Mouse (Mus musculus): ENCODE measurements around the gene Nudcd3. TPM values are rescaled to one million over a fixed set of nuclear protein-coding genes. Genes with fewer than 3 reads are reported as not detected.

The Nudcd3 gene
- polyA plus RNA-seq, 2 experiments, result 9.3 to 10.2 TPM

DNA sequence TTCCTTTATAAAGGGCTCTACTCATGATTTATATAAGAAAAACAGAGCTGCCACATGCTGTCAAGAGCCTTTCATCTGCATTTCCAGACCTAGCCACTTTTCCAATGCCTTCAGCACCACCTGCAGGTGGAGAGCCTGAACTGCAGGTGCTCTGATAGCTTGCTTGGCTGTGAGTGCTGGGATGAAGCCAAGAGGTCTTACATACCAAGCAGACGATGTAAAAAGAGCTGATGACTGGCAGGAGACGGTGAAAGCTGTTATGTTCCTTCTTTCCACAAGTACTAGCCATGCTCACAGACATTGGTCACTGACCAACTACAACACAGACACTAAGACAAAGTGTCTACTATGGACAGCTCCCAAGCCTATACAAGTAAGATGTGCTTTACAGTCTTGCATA lies 12.3 kb downstream of the Nudcd3 start:
- H3K36me3 ChIP-seq (replicated peaks; ENCODE audit: control insufficient read depth, insufficient read depth, low read depth), result peaks cover 10% of the 10 kb centered on the region
- no peak for TF ChIP-seq EP300 (IDR thresholded peaks at IDR 0.05; ENCODE audit: low read depth)
- TF ChIP-seq CTCF (IDR thresholded peaks at IDR 0.05; ENCODE audit: low read depth), result peak; percentile 96
- peaks cover 6 to 14% of the 10 kb centered on the region in 2 experiments; a peak in 3 of 4 replicates for H3K4me1 ChIP-seq (replicated peaks; ENCODE audit: control insufficient read depth in 2 of 2, insufficient read depth in 2 of 2, low read length in 1 of 2)
- H3K4me3 ChIP-seq (ENCODE audit: insufficient read depth in 1 of 2, low read depth in 2 of 2, low read length in 2 of 2), result no peak overlapping the region
- no peak overlapping the region for H3K4me2 ChIP-seq (ENCODE audit: low read depth)
- ATAC-seq (ENCODE audit: insufficient read depth), result peak; percentile 32; the same call in 1 of the 2 replicates
- DNase-seq (ENCODE audit: low read depth in 3 of 3, low spot score in 3 of 3), result peak; percentile 46 to 52 (median 48)
- H3K9me3 ChIP-seq (ENCODE audit: control insufficient read depth, low read length), result no peaks in the 10 kb centered on the region
- WGBS (ENCODE audit: insufficient replicate concordance), result 8% methylated on average over 2 of the region's 2 CpGs
- no peak overlapping the region for H3K9ac ChIP-seq (replicated peaks)
- H3K27ac ChIP-seq, result no peak overlapping the region
- no peaks in the 10 kb centered on the region for H3K27me3 ChIP-seq (ENCODE audit: control insufficient read depth, insufficient read depth, low read length)

DNA sequence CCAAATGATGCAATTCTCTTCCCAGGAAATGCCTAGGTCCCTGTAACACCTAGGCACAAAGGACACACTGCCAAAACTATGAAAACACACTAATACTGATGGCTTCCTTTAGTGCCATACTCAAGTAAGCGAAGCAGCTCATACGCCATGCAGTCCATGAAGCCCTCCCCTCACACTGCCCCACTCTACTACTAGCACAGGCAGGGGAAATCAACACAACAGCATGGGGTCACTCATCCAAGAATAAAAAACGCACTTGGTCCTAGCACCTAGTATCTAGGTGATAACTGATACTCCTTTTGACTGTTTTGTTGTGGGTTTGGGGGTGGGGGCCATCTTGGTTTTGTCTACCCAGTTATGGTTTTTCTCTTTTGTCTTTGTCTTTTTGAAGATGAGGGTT lies 12.8 kb downstream of the Nudcd3 start:
- peaks cover 6 to 16% of the 10 kb centered on the region in 2 experiments; a peak in 3 of 4 replicates for H3K4me1 ChIP-seq (replicated peaks; ENCODE audit: control insufficient read depth in 2 of 2, insufficient read depth in 2 of 2, low read length in 1 of 2)
- H3K9me3 ChIP-seq (ENCODE audit: control insufficient read depth, low read length), result no peaks in the 10 kb centered on the region
- H3K27me3 ChIP-seq (ENCODE audit: control insufficient read depth, insufficient read depth, low read length), result no peaks in the 10 kb centered on the region
- ATAC-seq (ENCODE audit: insufficient read depth) (no peak), DNase-seq (ENCODE audit: low read depth in 3 of 3, low spot score in 3 of 3) (no peak)
- peaks cover 5% of the 10 kb centered on the region for H3K36me3 ChIP-seq (replicated peaks; ENCODE audit: control insufficient read depth, insufficient read depth, low read depth)
- H3K4me2 ChIP-seq (ENCODE audit: low read depth), result no peak overlapping the region
- no peak overlapping the region for H3K27ac ChIP-seq
- H3K9ac ChIP-seq (replicated peaks), result no peak overlapping the region
- TF ChIP-seq EP300 (IDR thresholded peaks at IDR 0.05; ENCODE audit: low read depth), result no peak
- H3K4me3 ChIP-seq (ENCODE audit: insufficient read depth in 1 of 2, low read depth in 2 of 2, low read length in 2 of 2), result no peak overlapping the region
- 80% methylated on average over 3 of the region's 3 CpGs for WGBS (ENCODE audit: insufficient replicate concordance)

DNA sequence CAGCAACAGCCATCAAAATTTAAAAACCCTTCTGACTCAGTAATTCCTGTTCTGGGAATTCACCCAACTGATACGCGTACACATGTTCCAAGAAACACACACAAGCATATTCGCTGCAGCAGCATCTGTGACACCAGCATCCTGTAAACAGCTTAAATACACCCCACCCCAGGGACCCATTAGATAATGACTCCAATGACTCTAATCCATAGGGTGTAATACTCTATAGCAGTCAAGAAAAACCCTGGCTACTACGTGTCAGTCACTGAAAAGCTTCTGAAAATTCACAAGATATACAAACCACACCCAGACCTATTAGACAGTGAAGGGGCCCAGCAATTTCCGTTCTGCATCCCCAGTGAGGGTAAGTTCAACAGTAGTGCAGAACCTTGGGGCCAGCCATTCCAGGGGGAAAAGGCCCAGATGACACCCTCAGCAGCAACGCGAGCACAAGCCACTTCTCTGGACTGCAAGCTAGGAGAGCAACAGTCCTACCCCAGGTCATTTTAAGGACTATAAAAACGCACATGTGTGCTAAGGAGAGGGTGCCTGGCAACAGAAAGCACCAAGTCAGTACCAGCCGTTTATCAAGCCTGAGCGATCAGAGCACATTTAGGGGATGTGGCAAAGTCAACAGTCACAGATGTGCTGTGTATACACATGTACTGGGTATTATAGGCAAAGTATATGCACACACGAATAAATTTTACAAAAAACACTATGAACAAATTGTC lies 15.8 kb downstream of the Nudcd3 start:
- peak overlapping the region; percentile 33 for H3K4me2 ChIP-seq (ENCODE audit: low read depth)
- H3K9ac ChIP-seq (replicated peaks), result 0 out of 2 replicates have a peak overlapping the region, but pooled peaks have one; percentile 14
- H3K27ac ChIP-seq, result peak overlapping the region; percentile 22
- H3K27me3 ChIP-seq (ENCODE audit: control insufficient read depth, insufficient read depth, low read length), result no peaks in the 10 kb centered on the region
- TF ChIP-seq CTCF (IDR thresholded peaks at IDR 0.05; ENCODE audit: low read depth) (no peak), EP300 (IDR thresholded peaks at IDR 0.05; ENCODE audit: low read depth) (no peak)
- DNase-seq (ENCODE audit: low read depth in 3 of 3, low spot score in 3 of 3), result peak in 1 of 3 experiments; percentile 54
- H3K4me1 ChIP-seq (replicated peaks; ENCODE audit: control insufficient read depth in 2 of 2, insufficient read depth in 2 of 2, low read length in 1 of 2), result peaks cover 6 to 21% of the 10 kb centered on the region in 2 experiments; a peak in 3 of 4 replicates
- H3K4me3 ChIP-seq (ENCODE audit: insufficient read depth in 1 of 2, low read depth in 2 of 2, low read length in 2 of 2), result no peak overlapping the region
- H3K36me3 ChIP-seq (replicated peaks; ENCODE audit: control insufficient read depth, insufficient read depth, low read depth), result no peaks in the 10 kb centered on the region
- 18% methylated on average over 11 of the region's 11 CpGs for WGBS (ENCODE audit: insufficient replicate concordance)
- ATAC-seq (ENCODE audit: insufficient read depth), result peak; percentile 75
- H3K9me3 ChIP-seq (ENCODE audit: control insufficient read depth, low read length), result no peaks in the 10 kb centered on the region

DNA sequence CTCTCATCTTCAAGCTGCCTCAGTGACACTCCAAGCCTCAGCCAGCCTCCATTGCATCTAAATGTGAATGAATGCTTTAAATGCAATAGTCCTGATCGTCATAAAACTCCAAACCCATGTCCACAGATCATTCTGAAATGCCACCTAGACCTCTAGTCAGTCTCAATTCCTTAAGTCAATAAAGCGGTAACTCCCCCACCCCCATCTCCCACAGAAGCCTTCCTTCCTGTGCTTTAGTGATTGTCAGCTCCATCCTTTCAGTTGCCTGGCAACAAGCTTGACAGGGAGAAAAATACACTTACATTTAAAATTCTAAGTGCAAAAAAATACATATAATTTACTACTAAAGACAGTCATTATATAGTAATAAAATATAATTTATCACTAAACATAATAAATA lies 17.0 kb downstream of the Nudcd3 start:
- H3K27ac ChIP-seq, result no peak overlapping the region
- H3K4me1 ChIP-seq (replicated peaks; ENCODE audit: control insufficient read depth in 2 of 2, insufficient read depth in 2 of 2, low read length in 1 of 2), result peaks cover 8 to 27% of the 10 kb centered on the region in 2 experiments; a peak in 3 of 4 replicates
- H3K4me3 ChIP-seq (ENCODE audit: insufficient read depth in 1 of 2, low read depth in 2 of 2, low read length in 2 of 2), result no peak overlapping the region
- DNase-seq (ENCODE audit: low read depth in 3 of 3, low spot score in 3 of 3) (no peak), ATAC-seq (ENCODE audit: insufficient read depth) (no peak)
- H3K36me3 ChIP-seq (replicated peaks; ENCODE audit: control insufficient read depth, insufficient read depth, low read depth), result no peaks in the 10 kb centered on the region
- H3K9me3 ChIP-seq (ENCODE audit: control insufficient read depth, low read length), result no peaks in the 10 kb centered on the region
- H3K9ac ChIP-seq (replicated peaks), result no peak overlapping the region
- H3K4me2 ChIP-seq (ENCODE audit: low read depth), result no peak overlapping the region
- WGBS (ENCODE audit: insufficient replicate concordance), result 55% methylated on average over 2 of the region's 2 CpGs
- TF ChIP-seq CTCF (IDR thresholded peaks at IDR 0.05; ENCODE audit: low read depth) (no peak), EP300 (IDR thresholded peaks at IDR 0.05; ENCODE audit: low read depth) (no peak)
- H3K27me3 ChIP-seq (ENCODE audit: control insufficient read depth, insufficient read depth, low read length), result no peaks in the 10 kb centered on the region

DNA sequence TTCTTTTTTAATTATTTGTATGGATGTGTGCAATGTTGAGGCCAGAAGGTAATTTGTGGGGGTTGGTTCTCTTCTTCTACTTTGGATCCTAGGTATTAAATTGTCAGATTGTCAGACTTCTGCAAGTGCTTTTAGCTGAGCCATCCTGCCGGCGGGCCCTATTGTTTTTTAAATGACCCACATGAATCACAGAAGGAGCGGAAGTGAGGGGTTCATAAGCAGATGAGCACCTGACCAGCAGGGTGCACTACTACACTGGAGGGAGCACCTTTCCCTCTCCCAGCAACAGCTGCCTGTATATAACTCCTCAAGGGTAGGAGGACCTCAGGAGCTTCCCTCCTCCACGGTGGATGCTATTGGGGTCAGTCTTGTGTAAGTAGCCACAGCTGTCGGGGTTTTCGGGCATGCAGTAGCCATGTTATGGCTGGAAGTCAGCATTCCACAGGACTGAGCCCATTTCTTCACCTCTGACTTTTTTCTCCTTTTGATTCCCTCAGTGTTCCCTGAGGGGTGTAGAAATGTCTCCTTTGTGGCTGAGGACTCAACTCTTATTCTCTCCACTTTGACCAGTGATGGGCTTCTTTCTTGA lies 19.3 kb downstream of the Nudcd3 start:
- H3K4me1 ChIP-seq (replicated peaks; ENCODE audit: control insufficient read depth in 2 of 2, insufficient read depth in 2 of 2, low read length in 1 of 2), result peaks cover 8 to 29% of the 10 kb centered on the region in 2 experiments; a peak in 3 of 4 replicates

More for the DNA sequence above, 19.3 kb downstream of the Nudcd3 start:
- Histone ChIP-seq H3K9ac (replicated peaks) (no peak overlapping the region), H3K4me3 (ENCODE audit: insufficient read depth in 1 of 2, low read depth in 2 of 2, low read length in 2 of 2) (no peak overlapping the region), H3K36me3 (replicated peaks; ENCODE audit: control insufficient read depth, insufficient read depth, low read depth) (no peaks in the 10 kb centered on the region), H3K4me2 (ENCODE audit: low read depth) (no peak overlapping the region), H3K27me3 (ENCODE audit: control insufficient read depth, insufficient read depth, low read length) (no peaks in the 10 kb centered on the region), H3K9me3 (ENCODE audit: control insufficient read depth, low read length) (no peaks in the 10 kb centered on the region), H3K27ac (no peak overlapping the region)
- DNase-seq (ENCODE audit: low read depth in 3 of 3, low spot score in 3 of 3), result no peak
- WGBS (ENCODE audit: insufficient replicate concordance), result 57% methylated on average over 6 of the region's 6 CpGs
- no peak for ATAC-seq (ENCODE audit: insufficient read depth)
- TF ChIP-seq EP300 (IDR thresholded peaks at IDR 0.05; ENCODE audit: low read depth), result no peak
- TF ChIP-seq CTCF (IDR thresholded peaks at IDR 0.05; ENCODE audit: low read depth), result 0 out of 2 replicates have a peak, but pooled peaks have one; percentile 27
